Mouse (Mus musculus) gastrocnemius, adult 8-10 months (tissue): ENCODE results near the gene Olfr747. TPM values are rescaled to one million over a fixed set of nuclear protein-coding genes. Genes with fewer than 3 reads are reported as not detected.
"Not testable (repeated sequence)": the region's sequence is repeated elsewhere in the genome, so short reads cannot be mapped to it uniquely, and the experiment has no call there.

Experiments
- DNase-seq, 2 experiments: peaks; one replicate each; pipeline ENCODE4 v3.0.0; 2022; ENCODE audit warnings: low spot score in 2 of 2
- total RNA-seq, 4 experiments: library from RNA; stranded (reverse); gene quantifications; 2 replicates each; pipeline ENCODE4 v1.2.4; 2022

The Olfr747 gene
- total RNA-seq: not detected

GRCm38 (mm10) chr14:50693106-50693505, at the start of gene Olfr747:
Olfr747 (minus strand) TSS chr14:50693206.
- no peak for DNase-seq

GRCm38 (mm10) chr14:50741584-50741983, 48.6 kb upstream of the Olfr747 start:
- DNase-seq: no peak

GRCm38 (mm10) chr14:50740334-50740733, 47.3 kb upstream of the Olfr747 start:
- no peak for DNase-seq

GRCm38 (mm10) chr14:50722371-50722770, 29.4 kb upstream of the Olfr747 start:
- DNase-seq: not testable (repeated sequence)

GRCm38 (mm10) chr14:50719875-50720274, 26.9 kb upstream of the Olfr747 start:
- DNase-seq: not testable (repeated sequence)

- DNase-seq: no peak
Measured at GRCm38 (mm10) chr14:50707073-50707472, 14.1 kb upstream of the Olfr747 start, which contains the start of gene Olfr748. Olfr748 (plus strand) TSS chr14:50707373.

GRCm38 (mm10) chr14:50646783-50647182, 46.2 kb downstream of the Olfr747 start, which contains the start of gene Olfr746:
Olfr746 (plus strand) TSS chr14:50647083.
- no peak for DNase-seq

- no peak for DNase-seq
Measured at GRCm38 (mm10) chr14:50639088-50639487, 53.9 kb downstream of the Olfr747 start, which contains the start of gene Olfr745. Olfr745 (plus strand) TSS chr14:50639388.

Other genes starting within 250 kb of the Olfr747 start
- not detected for gene Olfr740, start 247.7 kb downstream of the Olfr747 start, total RNA-seq
- gene Olfr741, start 220.5 kb downstream of the Olfr747 start, total RNA-seq: not detected
- gene Olfr742, start 189.6 kb downstream of the Olfr747 start, total RNA-seq: not detected
- gene Olfr743, start 171.4 kb downstream of the Olfr747 start, total RNA-seq: not detected
- not detected for gene Olfr744, start 78.3 kb downstream of the Olfr747 start, total RNA-seq
- gene Olfr745, start 53.8 kb downstream of the Olfr747 start, total RNA-seq: not detected
- not detected for gene Olfr746, start 46.1 kb downstream of the Olfr747 start, total RNA-seq
- gene Olfr748, start 14.2 kb upstream of the Olfr747 start, total RNA-seq: not detected
- not detected for gene Olfr749, start 51.9 kb upstream of the Olfr747 start, total RNA-seq
- 1 to 10 TPM; 3.7 to 6.8 (median 5.7) TPM for gene Ttc5, start 92.3 kb upstream of the Olfr747 start, total RNA-seq
- gene Ccnb1ip1, start 114.5 kb upstream of the Olfr747 start, total RNA-seq: not detected
- 10 to 100 TPM in 1 of 4 experiments, 1 to 10 TPM in 3; 7.9 to 10.2 (median 8.3) TPM for gene Parp2, start 114.6 kb upstream of the Olfr747 start, total RNA-seq
- gene Tep1, start 177.4 kb upstream of the Olfr747 start, total RNA-seq: 1 to 10 TPM; 7.2 to 9.4 (median 8.4) TPM
- gene Klhl33, start 204.3 kb upstream of the Olfr747 start, total RNA-seq: 10 to 100 TPM; 73.7 to 90.4 (median 77.6) TPM
- gene Osgep, start 231.7 kb upstream of the Olfr747 start, total RNA-seq: 10 to 100 TPM; 42.4 to 63.1 (median 48.7) TPM
- 10 to 100 TPM; 30.8 to 35.9 (median 33.3) TPM for gene Apex1, start 231.8 kb upstream of the Olfr747 start, total RNA-seq
- gene Pip4p1, start 237.7 kb upstream of the Olfr747 start, total RNA-seq: 10 to 100 TPM; 12.4 to 19.8 (median 18.4) TPM
- 1 to 10 TPM; 2.2 to 4.4 (median 3.2) TPM for gene Pnp, start 237.9 kb upstream of the Olfr747 start, total RNA-seq